Mouse (Mus musculus): ENCODE data around the gene Txnrd2. TPM values are rescaled to one million over a fixed set of nuclear protein-coding genes. Genes with fewer than 3 reads are reported as not detected.
A peak's percentile ranks its signal among the peaks of the same experiment; 100 is the strongest.

Txnrd2 gene
- 10 to 100 TPM; 26.7 to 29.0 TPM for total RNA-seq (2021)

DNA sequence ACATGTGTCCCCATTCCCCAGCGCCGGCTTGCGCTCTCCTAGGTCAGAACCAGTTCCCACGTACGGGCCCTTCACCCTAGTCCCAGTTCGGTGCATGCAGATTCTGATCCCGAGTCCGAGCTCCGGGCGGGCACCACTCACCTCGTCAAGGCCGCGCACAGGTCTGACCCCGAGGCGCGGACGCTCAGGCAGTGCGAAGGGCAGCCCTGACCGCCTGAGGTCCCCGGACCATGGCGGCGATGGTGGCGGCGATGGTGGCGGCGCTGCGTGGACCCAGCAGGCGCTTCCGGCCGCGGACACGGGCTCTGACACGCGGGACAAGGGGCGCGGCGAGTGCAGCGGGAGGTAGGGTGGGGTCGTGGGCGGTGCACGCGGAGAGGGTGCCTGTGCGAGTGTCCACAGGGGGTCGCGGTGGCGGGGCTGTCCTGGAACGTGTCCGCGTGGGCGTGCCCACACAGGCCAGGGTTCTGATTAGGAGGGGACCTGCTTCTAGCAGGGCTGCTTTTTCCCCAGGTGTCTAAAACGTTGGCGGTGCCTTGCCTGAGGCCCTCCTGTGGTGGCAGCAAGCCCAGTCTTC, at the start of gene Txnrd2:
Gene Txnrd2 (plus strand): TSS at position 170 of the 577 bp plus-strand sequence.
- DNase-seq = peak; percentile 84

DNA sequence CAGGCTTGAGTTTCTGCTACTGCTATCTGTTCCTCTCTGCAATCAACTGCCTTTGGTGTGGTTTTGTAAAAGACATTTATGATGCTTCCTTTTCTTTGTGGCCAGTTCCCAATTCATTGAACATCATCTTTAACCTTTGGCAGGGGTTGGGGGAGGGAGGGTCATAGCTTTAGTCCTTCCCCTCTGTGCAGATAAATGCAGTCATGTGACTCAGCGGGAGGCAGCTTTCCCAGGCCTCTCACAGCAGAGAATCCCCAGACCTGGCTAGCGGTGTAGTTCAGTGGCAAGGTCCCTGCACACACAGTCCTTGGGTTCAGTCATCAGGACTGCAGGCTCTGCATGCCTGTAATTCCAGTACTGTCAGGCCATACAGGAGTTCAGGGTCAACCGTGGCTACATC, 49.0 kb upstream of the Txnrd2 start:
- no peak for DNase-seq

DNA sequence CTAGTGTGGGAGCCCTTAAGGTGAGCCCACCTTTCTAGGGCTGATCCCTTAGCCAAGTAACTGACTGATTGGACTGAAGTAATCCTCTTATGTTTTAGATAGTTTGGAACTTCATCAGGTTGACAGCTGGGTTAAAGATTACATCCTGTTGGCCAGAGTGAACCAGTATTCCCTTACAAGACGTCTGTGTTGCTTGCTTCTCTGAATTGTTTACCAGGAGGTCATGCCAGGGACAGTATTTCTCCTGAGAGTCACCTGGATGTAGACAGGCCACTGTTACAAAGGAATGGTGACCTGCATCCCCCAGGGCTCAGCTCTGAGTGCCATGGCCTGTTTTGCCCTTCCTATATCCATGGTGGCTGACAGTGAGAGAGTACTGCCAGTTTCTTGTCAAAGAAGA, 47.7 kb upstream of the Txnrd2 start:
- no peak for DNase-seq

DNA sequence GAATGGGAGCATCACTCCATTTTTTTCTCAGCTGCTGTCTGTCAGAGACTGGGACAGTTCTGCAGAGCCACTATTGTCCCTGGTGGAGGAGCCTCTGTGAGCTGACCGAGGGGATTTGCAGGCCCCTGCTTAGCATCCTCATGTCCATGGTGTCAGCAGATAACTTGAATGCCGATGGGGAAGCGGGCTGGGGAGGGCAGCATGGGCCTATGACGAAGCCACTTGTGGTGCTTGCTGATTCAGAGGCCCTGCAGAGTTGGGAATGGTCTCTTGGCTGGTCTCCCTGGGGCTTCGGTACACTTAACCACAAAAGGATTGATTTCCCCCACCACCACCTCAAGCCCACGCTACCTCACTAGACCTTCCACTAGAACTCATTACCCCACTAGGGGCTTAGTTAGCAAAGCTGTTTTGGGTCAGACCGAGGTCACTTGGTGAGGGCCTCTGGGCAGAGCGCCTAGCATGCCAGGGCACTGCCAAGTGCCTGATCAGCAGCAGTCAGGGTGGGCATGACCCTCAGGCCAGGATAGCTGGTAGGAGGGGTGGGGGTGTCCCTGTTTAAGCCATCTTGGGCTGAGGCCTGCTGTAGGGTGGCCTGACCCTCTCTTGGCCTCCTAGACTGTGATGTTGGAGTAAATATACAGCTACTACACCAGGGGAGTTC, 46.7 kb upstream of the Txnrd2 start:
- DNase-seq = peak; percentile 51

DNA sequence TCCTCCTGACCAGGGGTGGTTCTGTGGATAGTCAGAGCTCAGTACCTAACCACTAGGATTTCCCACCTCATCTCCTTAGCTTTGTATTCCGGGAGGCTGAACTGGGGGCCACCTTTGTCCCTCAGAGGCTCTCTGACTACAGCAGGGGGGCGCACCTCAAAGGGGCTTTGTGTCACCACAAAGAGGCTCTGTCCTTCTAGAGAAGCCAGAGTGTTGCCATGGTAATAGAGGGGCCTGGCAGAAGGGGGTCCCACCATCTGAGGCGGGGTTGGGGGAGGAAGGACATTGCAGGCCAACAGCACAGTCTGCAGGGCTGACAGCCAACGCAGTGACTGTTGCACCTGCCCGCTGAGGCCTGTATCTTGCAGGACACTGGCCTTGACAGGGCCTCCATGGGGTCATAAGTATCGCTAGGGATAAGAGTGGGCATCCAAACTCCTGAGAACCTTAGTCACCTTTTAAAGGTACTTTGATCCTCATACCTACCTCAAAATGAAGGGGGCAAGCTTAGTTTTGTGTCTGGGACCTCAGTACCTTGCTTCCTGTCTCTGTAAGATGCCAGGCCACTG, 45.6 kb upstream of the Txnrd2 start:
- DNase-seq = no peak

DNA sequence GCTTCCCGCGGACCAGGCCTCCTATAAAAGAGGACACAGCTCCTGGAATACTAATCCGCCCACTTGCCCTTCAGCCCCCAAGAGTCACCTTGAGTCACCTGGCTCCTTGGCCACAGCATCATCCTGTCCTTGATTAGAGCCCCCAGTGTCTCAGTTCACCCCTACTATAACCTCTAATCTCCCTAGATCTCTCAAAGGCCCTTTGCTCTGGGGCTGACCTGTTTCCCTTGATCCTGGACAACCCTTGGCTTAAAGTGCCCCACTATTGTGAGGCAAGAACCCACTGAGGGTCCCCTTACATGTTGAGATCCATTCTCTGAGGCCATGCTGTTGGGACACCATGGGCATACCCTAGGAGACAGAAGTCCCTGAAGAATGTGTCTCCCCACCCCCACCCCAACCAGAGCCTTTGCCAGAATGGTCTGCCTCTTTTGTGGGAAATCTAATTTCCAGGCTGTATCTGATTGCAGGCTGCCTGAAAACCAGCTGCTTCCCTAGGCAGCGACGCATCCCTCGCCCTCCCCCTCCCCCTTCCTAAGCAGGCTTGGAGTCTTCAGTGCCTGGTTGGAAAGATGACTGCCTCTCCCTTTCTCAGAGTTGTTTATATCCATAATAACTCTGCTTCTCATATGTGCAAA, 44.4 kb upstream of the Txnrd2 start:
- DNase-seq = no peak

DNA sequence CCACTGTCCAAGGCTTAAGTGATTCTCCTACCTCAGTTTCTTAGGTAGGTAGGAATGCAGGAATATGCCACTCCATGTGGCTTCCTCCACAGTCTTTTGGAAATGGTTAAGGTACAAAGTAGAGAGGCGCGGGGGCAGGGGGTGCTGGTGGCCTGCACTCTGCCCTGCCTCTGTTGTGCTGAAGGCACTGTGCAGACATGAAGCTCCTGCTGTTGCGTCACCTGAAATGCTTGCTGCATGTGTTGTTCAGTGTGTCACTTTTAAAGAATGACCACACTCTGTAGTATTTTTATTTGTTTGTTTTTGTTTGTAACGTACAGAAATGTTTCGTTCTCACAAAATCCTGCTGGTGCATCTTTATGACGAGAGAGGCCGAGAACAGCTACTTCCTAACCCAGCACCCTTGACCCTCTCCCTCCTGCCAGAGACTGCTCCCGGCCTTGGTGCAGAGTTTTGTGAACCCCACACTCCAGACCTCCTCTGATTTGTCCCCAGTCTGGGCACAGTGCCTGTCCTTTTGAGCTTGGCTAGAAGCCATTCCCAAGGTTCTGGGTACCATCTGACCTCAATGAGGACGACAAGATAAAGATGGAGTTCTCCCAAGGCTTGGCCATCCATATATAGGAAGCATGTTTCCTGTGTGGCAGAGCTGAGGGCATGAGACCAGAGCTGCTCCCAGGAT, 43.0 kb upstream of the Txnrd2 start:
- DNase-seq = peak; percentile 75

GRCm38 (mm10) chr16:18383756-18384155, 42.4 kb upstream of the Txnrd2 start:
- DNase-seq = no peak

DNA sequence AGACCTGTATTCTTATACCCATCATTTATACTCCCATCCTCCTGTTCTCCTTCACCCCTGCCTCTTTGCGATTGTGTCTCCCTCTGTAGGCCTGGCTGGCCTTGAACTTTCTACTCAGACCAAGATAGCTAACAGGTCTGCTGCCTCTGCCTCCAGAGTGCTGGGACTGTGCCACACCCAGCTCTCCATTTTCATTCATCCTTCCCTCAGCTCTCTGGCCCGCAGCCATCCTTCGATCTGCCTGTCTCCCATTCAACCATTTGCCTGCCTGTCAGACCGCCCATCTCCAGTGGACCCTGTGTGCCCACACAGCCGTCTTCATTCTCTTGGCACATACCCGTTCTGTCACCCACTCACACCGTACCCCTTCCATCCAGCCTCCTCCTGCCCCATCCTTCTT, 42.0 kb upstream of the Txnrd2 start:
- DNase-seq = no peak

DNA sequence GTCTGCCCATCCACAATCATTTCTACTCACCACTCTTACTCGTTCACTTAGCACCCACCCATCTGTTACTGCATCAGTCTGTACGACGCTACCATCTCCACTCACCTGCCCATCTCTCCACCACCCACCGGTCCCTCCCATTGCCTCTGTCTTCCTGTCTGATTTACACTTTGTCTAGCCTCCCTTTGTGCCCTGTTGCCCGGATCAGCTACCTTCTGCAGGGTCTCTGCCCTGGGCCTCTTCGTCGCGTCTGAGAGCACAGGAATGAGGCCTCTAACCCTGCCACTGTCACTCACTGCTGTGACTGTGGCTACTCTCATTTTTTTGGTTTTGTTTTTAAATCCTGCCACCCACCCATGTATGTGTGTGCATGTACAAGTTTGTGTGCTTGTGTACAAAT, 41.5 kb upstream of the Txnrd2 start:
- no peak for DNase-seq

DNA sequence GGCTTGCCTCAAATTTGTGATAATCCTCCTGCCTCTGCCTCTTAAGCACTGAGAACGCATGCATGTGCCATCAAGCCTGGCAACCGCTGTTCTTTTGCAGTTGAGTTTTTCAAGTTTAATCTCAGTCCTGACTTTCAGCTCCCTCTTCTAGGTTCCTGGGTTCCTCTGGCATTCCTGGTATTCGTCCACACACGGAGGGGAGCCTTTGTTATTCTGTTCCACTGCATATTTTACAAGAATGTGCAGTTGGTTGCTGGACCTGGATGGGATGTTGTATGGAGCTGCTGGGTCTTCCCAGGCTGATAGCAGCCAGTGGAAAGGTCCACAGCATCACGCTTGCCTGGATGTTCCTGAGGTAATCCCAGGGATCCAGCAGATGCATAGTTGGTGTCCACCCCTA, 40.8 kb upstream of the Txnrd2 start:
- DNase-seq = no peak

DNA sequence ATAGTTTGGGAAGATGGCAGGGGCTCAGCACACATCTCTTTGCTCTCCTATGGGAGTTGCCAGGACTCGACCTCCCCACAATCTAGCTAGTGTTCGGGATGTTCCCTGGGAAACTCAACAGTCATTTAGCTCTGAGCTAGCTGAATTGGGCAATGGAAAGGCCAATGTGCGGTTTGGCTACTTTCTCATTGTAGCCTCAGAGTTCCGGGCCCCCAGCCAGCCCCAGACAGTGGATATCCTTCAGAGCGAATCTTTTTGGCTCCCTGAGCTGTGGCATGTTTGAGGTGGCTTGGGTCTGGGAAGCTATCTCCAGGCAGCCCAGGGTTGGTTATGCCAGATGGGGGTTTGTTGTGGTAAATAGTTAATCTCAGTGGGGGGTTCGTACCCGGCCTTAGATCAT, 39.7 kb upstream of the Txnrd2 start:
- no peak for DNase-seq

GRCm38 (mm10) chr16:18386972-18387371, 39.2 kb upstream of the Txnrd2 start:
- DNase-seq = no peak

- DNase-seq = no peak
Measured at GRCm38 (mm10) chr16:18387704-18388582, 38.2 kb upstream of the Txnrd2 start.

DNA sequence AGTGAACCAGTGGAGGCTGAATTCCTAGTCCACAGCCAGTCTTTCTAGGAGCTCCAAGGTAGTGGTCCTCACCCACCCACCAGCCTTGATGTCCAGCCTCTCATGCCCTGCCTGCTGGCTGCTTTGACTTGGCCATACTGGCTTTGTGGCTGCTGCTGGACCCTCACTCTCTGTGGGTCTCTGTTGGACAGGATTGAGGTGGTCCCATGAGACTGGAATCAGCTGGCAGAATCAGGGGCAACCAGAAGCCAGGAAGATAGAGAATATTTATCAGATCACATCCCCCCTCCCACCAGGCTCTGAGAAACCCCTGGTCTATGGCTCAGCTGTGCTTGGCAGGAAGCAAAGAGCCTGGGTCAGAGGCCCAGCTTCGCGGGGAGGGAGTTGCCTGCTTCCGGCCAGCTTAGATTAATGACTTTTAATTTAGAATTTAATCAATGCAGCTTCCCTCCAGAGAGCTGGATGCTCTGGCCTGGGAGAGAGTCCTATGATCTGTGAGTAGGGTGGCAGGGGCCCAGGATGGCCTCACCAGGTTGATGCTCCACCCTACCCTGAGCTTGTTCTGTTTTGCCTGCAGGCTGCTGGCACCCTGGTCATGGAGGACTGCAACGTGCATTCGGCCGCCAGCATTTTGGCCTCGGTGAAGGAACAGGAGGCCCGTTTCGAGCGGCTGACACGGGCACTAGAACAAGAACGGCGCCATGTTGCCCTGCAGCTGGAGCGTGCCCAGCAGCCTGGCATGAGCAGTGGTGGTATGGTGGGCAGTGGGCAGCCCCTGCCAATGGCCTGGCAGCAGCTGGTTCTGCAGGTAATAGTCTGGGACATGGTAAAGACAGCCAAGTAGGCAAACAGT, 37.4 kb upstream of the Txnrd2 start:
- no peak for DNase-seq

DNA sequence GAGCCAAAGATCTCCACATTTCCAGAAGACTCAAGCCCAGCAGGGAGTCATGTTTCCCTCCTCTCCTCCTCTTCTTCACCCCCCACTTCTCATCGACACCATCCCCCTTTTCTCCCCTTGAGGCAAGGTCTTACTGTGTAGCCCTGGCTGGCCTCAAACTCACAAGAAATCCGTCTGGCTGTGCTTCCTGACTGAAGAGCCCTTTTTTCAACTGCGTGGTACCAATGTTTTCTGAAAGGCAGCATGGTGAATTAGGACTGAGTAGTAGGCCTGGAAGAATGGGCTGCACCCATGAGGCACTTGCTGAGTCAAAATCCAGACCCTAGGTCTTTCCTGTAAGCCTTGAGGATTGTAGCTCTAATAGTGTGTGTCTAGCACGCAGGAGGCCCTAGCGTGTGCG, 35.8 kb upstream of the Txnrd2 start:
- no peak for DNase-seq

DNA sequence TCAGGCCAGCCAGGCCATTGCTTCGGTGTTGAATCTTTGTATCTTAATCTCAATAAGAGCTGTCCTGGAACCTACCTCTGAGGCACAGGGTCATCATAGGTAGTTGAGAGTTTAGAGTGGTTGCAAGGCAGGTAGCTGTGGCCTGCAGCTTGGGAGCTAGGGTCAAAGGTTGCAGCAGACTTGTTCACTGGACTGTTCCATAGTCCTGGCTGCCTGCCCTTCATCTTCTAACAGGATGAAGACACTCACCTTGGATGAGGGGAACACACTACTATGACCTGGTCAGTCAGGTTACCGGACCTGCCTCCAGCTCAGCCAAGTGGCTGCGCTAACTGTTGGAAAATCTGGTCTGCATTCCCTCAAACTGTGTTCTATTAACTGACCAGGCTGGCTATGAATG, 35.1 kb upstream of the Txnrd2 start:
- DNase-seq = no peak

DNA sequence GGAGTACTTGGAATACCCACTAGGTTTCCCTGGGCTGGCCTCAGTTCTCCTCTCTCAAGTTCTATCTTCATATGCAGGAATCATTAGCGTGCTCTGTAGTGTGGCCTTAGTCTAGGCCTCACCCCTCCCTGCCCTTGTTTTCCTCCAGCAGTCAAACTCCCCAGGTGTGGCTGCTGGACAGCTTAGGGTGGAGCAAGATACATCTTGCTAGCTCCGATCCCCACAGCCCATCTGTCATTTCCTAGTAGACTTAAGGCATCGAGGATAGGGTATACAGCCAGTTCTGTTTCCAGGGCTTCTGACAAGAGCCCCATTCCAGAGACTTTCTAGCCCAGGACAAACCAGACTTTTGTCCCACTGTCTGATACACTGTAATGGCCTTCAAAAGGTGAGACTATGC, 34.5 kb upstream of the Txnrd2 start:
- DNase-seq = peak; percentile 5

GRCm38 (mm10) chr16:18392469-18393426, 33.4 kb upstream of the Txnrd2 start:
- peak; percentile 91 for DNase-seq

- peak; percentile 6 for DNase-seq
Measured at GRCm38 (mm10) chr16:18393595-18393994, 32.6 kb upstream of the Txnrd2 start.

Data from heart, postnatal 4 days (tissue).